Comparison of ENCODE assay signal across 8 mouse cellular contexts in genomic region chr1:20890404-20890921, GRCm38 (mm10). TPM values are rescaled to one million over a fixed set of nuclear protein-coding genes. Genes with fewer than 3 reads are reported as not detected.
DNase-seq lines count a peak whose midpoint lies in the region; ATAC-seq lines count a peak whose summit lies in the region.

Paqr8 (plus strand) TSS chr1:20890606.

- peak within 1 kb of the TSS; percentile 66 for H3K4me2 ChIP-seq in hindbrain, embryonic 14.5 days (replicated peaks)

- ATAC-seq in hindbrain, embryonic 14.5 days (ENCODE audit: low FRiP score): peak; percentile 96

- H3K27ac ChIP-seq in hindbrain, embryonic 14.5 days: peak within 1 kb of the TSS; percentile 69

- DNase-seq in Muller cell, postnatal 12 days (ENCODE audit: inconsistent ontology term): peak; percentile 92
- DNase-seq in cerebellum, adult 9-11 months: peak; percentile 92
- DNase-seq in frontal cortex, postnatal 25 days (ENCODE audit: low spot score in 2 of 2): peak; percentile 66 to 74
- peak; percentile 83 for DNase-seq in hindbrain, embryonic 14.5 days (ENCODE audit: low spot score)
- peak; percentile 79 to 85 for DNase-seq in layer of hippocampus, postnatal 25 days (ENCODE audit: extremely low spot score in 1 of 2, low spot score in 1 of 2)
- peak; percentile 89 for DNase-seq in lung, postnatal 14 days
- DNase-seq in ovary, postnatal 36 days (ENCODE audit: low spot score): peak; percentile 90
- DNase-seq in thymus, postnatal 14 days: peak; percentile 80

- H3K27me3 ChIP-seq in hindbrain, embryonic 14.5 days (ENCODE audit: control insufficient read depth, insufficient read depth, low read length): no peaks in the 10 kb centered on the region

- no peaks in the 10 kb centered on the region for H3K36me3 ChIP-seq in hindbrain, embryonic 14.5 days (replicated peaks; ENCODE audit: control insufficient read depth, insufficient read depth)

- peak within 1 kb of the TSS; percentile 67 for H3K4me3 ChIP-seq in hindbrain, embryonic 14.5 days (replicated peaks; ENCODE audit: low read length)

- under 1% methylated on average over 31 of the region's 37 CpGs for WGBS in hindbrain, embryonic 14.5 days

- peak within 1 kb of the TSS; percentile 69 for H3K9ac ChIP-seq in hindbrain, embryonic 14.5 days

- no peaks in the 10 kb centered on the region for H3K9me3 ChIP-seq in hindbrain, embryonic 14.5 days (ENCODE audit: control insufficient read depth, low read length)

- peaks cover 19% of the 10 kb centered on the region for H3K4me1 ChIP-seq in hindbrain, embryonic 14.5 days (replicated peaks; ENCODE audit: control insufficient read depth, insufficient read depth, low read length)

RNA-seq across cellular contexts. Expression of gene Paqr8, which starts in this region (rescaled TPM):
- polyA plus RNA-seq in hindbrain, embryonic 14.5 days (2014; fragmentation: Nextera tagmentation; extraction: Ambion mirVana): 39.9 and 43.5 TPM in 2 replicates
- total RNA-seq in layer of hippocampus, postnatal 25 days (2021): 100 to 1,000 TPM; 110 to 153 TPM

Comparison
In these comparisons a context has a peak if more than half of its experiments do, and no peak if none do; other contexts are left out.
1. Peak in every context shown above with its lines: DNase-seq, ATAC-seq, H3K4me3 ChIP-seq and H3K27ac ChIP-seq.